Mouse (Mus musculus) forebrain, embryonic 14.5 days (tissue): ENCODE data around the gene Vwa3a. TPM values are rescaled to one million over a fixed set of nuclear protein-coding genes. Genes with fewer than 3 reads are reported as not detected.
"Not testable (repeated sequence)": the region's sequence is repeated elsewhere in the genome, so short reads cannot be mapped to it uniquely, and the experiment has no call there.

ENCODE experiments used
- ATAC-seq: fragments of 200-750 bp; cut with Nextera tagmentation; 2 replicates; pipeline ENCODE4 v1.8.0; 2017; ENCODE audit warnings: mild to moderate bottlenecking, moderate library complexity
- DNase-seq: peaks from one replicate; pipeline ENCODE4 v3.0.0-alpha.2; 2015; ENCODE audit warnings: low spot score
- H3K27ac ChIP-seq: fragments of 300-500 bp; sonication (generic); 2 replicates; pipeline ENCODE4 v1.5.1; 2014; ENCODE audit warnings: low read depth, mild to moderate bottlenecking, control low read depth, low read length, moderate library complexity
- H3K27me3 ChIP-seq: fragments of 300-500 bp; sonication (generic); replicated peaks from 2 replicates; pipeline ENCODE4 v1.6.1; 2014; ENCODE audit warnings: low read length, control low read depth, mixed read lengths; ENCODE audit not compliant: control insufficient read depth, insufficient read depth
- H3K36me3 ChIP-seq: fragments of 300-500 bp; sonication (generic); 2 replicates; pipeline ENCODE4 v1.6.1; 2014; ENCODE audit warnings: low read length, control low read depth; ENCODE audit not compliant: control insufficient read depth, insufficient read depth
- H3K4me1 ChIP-seq: fragments of 300-500 bp; sonication (generic); 2 replicates; pipeline ENCODE4 v1.6.1; 2014; ENCODE audit warnings: antibody characterized with exemption, low read length, control low read depth; ENCODE audit not compliant: control insufficient read depth, insufficient read depth
- H3K4me2 ChIP-seq: fragments of 300-500 bp; sonication (generic); 2 replicates; pipeline ENCODE4 v1.6.1; 2014; ENCODE audit warnings: mild to moderate bottlenecking, control low read depth, low read length
- H3K4me3 ChIP-seq: fragments of 300-500 bp; sonication (generic); 2 replicates; pipeline ENCODE4 v1.5.1; 2014; ENCODE audit warnings: low read depth, low read length, control low read depth
- H3K9ac ChIP-seq: fragments of 300-500 bp; sonication (generic); 2 replicates; pipeline ENCODE4 v1.6.1; 2014; ENCODE audit warnings: mild to moderate bottlenecking, low read length, control low read depth, moderate library complexity
- H3K9me3 ChIP-seq: fragments of 300-500 bp; sonication (generic); replicated peaks from 2 replicates; pipeline ENCODE4 v1.6.1; 2016; ENCODE audit warnings: low read length, control low read depth, mixed read lengths; ENCODE audit not compliant: control insufficient read depth
- WGBS: fragments of 180-500 bp; shearing (Covaris S2); extraction: QIAGEN DNeasy Blood & Tissue Kit; methylation state at CpG from one replicate; pipeline ENCODE4 v1.1.7; 2014; 5-methylcytosine and 5-hydroxymethylcytosine counted together
- polyA plus RNA-seq: library from polyadenylated mRNA; unstranded; fragments of >200 nt; fragmentation: Nextera tagmentation; extraction: Ambion mirVana; gene quantifications from 2 replicates; pipeline ENCODE4 v1.2.1, GENCODE M21; 2014

The Vwa3a gene
- polyA plus RNA-seq, 1 experiment from 2014 or later = 1.6 TPM

GRCm38 (mm10) chr7:120713225-120713624 is 25.9 kb upstream of the Vwa3a start:
- DNase-seq = no peak
- H3K4me2 ChIP-seq = no peak overlapping the region
- ATAC-seq = no peak
- no peak overlapping the region for H3K27ac ChIP-seq
- no peaks in the 10 kb centered on the region for H3K9me3 ChIP-seq
- H3K36me3 ChIP-seq = no peaks in the 10 kb centered on the region
- H3K9ac ChIP-seq = no peak overlapping the region
- 90% methylated on average over 2 of the region's 2 CpGs for WGBS
- no peaks in the 10 kb centered on the region for H3K27me3 ChIP-seq
- H3K4me3 ChIP-seq = no peak overlapping the region
- H3K4me1 ChIP-seq = no peaks in the 10 kb centered on the region

- not testable (repeated sequence) for H3K4me1 ChIP-seq, DNase-seq, ATAC-seq, H3K27me3 ChIP-seq, H3K36me3 ChIP-seq, H3K9me3 ChIP-seq, H3K4me3 ChIP-seq, H3K27ac ChIP-seq, H3K9ac ChIP-seq, H3K4me2 ChIP-seq
- 83% methylated on average over 11 of the region's 11 CpGs for WGBS
Measured at GRCm38 (mm10) chr7:120713951-120714350, 25.2 kb upstream of the Vwa3a start.

DNA sequence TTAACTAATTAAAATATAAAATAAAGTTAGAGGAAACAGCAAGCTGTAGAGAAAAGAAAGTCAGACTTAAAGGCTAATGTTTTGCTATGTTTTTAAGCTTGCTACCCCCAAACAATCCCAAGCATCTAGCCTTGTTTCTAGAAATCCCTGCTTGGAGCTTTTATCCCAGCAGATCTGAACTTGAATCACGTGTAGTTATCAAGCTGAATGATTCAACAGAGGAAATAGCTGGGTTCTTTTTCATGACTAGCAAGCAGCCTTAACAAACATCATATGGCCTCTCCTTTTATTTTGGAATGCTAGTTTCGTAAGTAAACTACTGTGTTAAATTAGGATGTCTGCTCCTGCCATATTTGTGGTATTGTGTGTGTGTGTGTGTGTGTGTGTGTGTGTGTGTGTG is 21.9 kb upstream of the Vwa3a start:
- Histone ChIP-seq H3K4me3 (no peak overlapping the region), H3K27ac (no peak overlapping the region), H3K4me1 (no peaks in the 10 kb centered on the region), H3K4me2 (no peak overlapping the region), H3K9ac (no peak overlapping the region), H3K27me3 (no peaks in the 10 kb centered on the region), H3K9me3 (no peaks in the 10 kb centered on the region), H3K36me3 (no peaks in the 10 kb centered on the region)
- 67% methylated on average over 2 of the region's 2 CpGs for WGBS
- ATAC-seq (no peak), DNase-seq (no peak)

DNA sequence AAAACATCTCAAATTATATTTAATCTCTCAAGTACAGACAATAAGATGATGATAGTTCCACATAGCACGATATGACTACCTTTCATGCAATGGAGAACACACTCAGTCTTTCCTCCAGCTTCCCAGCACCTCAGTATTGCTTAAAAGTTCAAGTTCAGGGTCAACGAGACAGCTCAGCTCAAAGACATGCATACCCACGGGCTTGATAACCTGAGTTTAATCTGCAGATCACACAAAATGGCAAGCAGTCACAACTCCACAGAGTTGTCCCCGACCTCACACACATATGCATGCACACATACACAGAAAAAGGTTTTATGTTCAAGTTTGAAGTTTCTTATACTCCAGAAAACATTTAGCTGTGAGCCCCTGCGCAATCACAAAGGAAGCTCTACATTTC is 18.1 kb upstream of the Vwa3a start:
- H3K4me1 ChIP-seq = peaks cover 6% of the 10 kb centered on the region; the same call in 1 of the 2 replicates
- no peak overlapping the region for H3K27ac ChIP-seq
- DNase-seq (no peak), ATAC-seq (no peak)
- H3K9ac ChIP-seq = no peak overlapping the region
- H3K27me3 ChIP-seq = no peaks in the 10 kb centered on the region
- no peaks in the 10 kb centered on the region for H3K9me3 ChIP-seq
- H3K36me3 ChIP-seq = peaks cover under 1% of the 10 kb centered on the region; the same call in 1 of the 2 replicates
- 93% methylated on average over 5 of the region's 5 CpGs for WGBS
- H3K4me3 ChIP-seq = no peak overlapping the region
- H3K4me2 ChIP-seq = no peak overlapping the region

DNA sequence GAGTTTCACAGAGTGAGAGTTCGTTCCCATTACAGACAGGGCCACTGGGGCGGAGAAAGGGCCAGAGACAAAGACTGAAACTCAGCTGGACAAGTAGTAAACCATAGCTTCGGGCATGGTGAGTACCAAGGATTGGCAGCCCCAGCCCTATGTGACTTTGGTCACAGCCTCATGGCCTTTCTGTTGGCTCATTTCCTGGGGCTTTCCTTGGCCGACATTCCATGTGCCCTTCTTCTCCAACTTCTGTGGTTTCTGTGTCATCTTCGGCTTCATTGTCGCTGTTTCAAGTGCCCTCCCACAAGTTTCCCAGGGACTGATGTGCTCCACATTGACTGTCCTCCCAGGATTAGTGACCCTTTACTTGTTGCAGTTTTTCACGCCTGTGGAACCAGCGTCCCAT is 17.7 kb upstream of the Vwa3a start:
- Histone ChIP-seq H3K9ac (no peak overlapping the region), H3K4me2 (no peak overlapping the region), H3K36me3 (peaks cover 5% of the 10 kb centered on the region; the same call in 1 of the 2 replicates), H3K4me1 (peaks cover 6% of the 10 kb centered on the region; the same call in 1 of the 2 replicates), H3K27ac (no peak overlapping the region), H3K27me3 (no peaks in the 10 kb centered on the region), H3K4me3 (no peak overlapping the region), H3K9me3 (no peaks in the 10 kb centered on the region)
- no peak for ATAC-seq
- WGBS = 92% methylated on average over 8 of the region's 8 CpGs
- no peak for DNase-seq

DNA sequence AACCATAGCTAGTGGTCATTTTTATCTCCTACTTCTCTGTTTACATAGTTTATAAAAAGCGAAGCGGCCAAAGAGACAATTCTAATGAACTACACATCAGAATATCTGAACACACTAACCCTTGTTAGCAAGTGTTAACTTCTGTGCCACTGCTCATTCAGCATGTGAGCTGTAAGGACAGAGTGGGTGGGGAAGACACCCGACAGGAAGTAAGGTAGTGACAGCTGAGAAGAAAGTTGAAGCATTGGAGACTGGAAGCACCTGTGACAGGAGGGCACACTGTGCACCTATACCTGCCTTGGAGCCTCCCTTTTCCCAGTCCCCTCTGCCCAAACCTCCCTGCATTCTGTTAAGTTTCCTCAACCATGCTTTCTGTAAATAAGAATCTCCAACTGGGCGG is 17.1 kb upstream of the Vwa3a start:
- Histone ChIP-seq H3K4me1 (peaks cover 6% of the 10 kb centered on the region; the same call in 1 of the 2 replicates), H3K4me3 (no peak overlapping the region), H3K36me3 (peaks cover 5% of the 10 kb centered on the region; the same call in 1 of the 2 replicates), H3K9ac (no peak overlapping the region), H3K4me2 (no peak overlapping the region), H3K27ac (no peak overlapping the region), H3K9me3 (no peaks in the 10 kb centered on the region), H3K27me3 (no peaks in the 10 kb centered on the region)
- ATAC-seq = no peak
- no peak for DNase-seq
- WGBS = 97% methylated on average over 4 of the region's 4 CpGs

DNA sequence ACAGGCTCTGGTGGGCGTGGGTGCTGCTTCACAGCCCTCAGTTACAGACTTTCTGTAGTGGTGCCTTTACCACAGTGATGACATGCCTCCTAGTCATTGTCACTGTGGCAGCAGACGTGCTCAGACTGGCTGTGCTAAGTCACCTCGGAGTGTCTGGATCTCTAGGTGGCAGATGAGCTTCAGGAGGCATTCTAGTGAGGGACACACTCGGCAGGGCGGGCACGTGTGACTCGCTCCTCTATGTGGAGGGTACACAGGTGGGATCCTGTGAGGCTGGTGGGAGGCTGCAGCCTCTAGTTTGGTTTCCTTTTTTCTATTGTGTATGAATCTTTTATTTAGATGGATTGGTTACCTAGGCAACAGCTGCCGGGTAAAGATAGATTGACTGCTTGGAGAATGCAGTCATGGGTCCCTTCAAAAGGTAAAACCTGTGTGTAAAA is 16.3 kb upstream of the Vwa3a start:
- no peak overlapping the region for H3K4me2 ChIP-seq
- peaks cover 6% of the 10 kb centered on the region; the same call in 1 of the 2 replicates for H3K4me1 ChIP-seq
- H3K9me3 ChIP-seq = no peaks in the 10 kb centered on the region
- no peak overlapping the region for H3K4me3 ChIP-seq
- H3K9ac ChIP-seq = no peak overlapping the region
- ATAC-seq = peak; percentile 61
- no peaks in the 10 kb centered on the region for H3K27me3 ChIP-seq
- WGBS = 31% methylated on average over 8 of the region's 8 CpGs
- DNase-seq = peak; percentile 57
- peak overlapping the region; percentile 17; the same call in 1 of the 2 replicates for H3K27ac ChIP-seq
- peaks cover 5% of the 10 kb centered on the region for H3K36me3 ChIP-seq

- H3K27me3 ChIP-seq = no peaks in the 10 kb centered on the region
- no peak overlapping the region for H3K4me2 ChIP-seq
- H3K36me3 ChIP-seq = peaks cover 17% of the 10 kb centered on the region
- ATAC-seq (no peak), DNase-seq (peak; percentile 29)
- H3K9me3 ChIP-seq = no peaks in the 10 kb centered on the region
- WGBS = 84% methylated on average over 3 of the region's 3 CpGs
- no peak overlapping the region for H3K27ac ChIP-seq
- peaks cover 6% of the 10 kb centered on the region; the same call in 1 of the 2 replicates for H3K4me1 ChIP-seq
- no peak overlapping the region for H3K4me3 ChIP-seq
- H3K9ac ChIP-seq = no peak overlapping the region
Measured at GRCm38 (mm10) chr7:120727581-120727980, 11.5 kb upstream of the Vwa3a start.

GRCm38 (mm10) chr7:120729635-120730034 is 9.5 kb upstream of the Vwa3a start:
- DNase-seq = no peak
- Histone ChIP-seq H3K4me2 (no peak overlapping the region), H3K9me3 (no peaks in the 10 kb centered on the region), H3K4me3 (no peak overlapping the region), H3K27me3 (no peaks in the 10 kb centered on the region), H3K4me1 (no peaks in the 10 kb centered on the region), H3K9ac (no peak overlapping the region), H3K27ac (no peak overlapping the region), H3K36me3 (peaks cover 22% of the 10 kb centered on the region)
- no peak for ATAC-seq
- WGBS = 88% methylated on average over 5 of the region's 5 CpGs
